Mouse (Mus musculus) urinary bladder, adult 18-20 months (tissue): ENCODE measurements around the gene Prpf40a.

Source experiments
- DNase-seq, 2 experiments: peaks; one replicate each; pipeline ENCODE4 v3.0.0; 2022; ENCODE audit warnings: low spot score in 2 of 2, mixed read lengths in 2 of 2

The Prpf40a gene

DNA sequence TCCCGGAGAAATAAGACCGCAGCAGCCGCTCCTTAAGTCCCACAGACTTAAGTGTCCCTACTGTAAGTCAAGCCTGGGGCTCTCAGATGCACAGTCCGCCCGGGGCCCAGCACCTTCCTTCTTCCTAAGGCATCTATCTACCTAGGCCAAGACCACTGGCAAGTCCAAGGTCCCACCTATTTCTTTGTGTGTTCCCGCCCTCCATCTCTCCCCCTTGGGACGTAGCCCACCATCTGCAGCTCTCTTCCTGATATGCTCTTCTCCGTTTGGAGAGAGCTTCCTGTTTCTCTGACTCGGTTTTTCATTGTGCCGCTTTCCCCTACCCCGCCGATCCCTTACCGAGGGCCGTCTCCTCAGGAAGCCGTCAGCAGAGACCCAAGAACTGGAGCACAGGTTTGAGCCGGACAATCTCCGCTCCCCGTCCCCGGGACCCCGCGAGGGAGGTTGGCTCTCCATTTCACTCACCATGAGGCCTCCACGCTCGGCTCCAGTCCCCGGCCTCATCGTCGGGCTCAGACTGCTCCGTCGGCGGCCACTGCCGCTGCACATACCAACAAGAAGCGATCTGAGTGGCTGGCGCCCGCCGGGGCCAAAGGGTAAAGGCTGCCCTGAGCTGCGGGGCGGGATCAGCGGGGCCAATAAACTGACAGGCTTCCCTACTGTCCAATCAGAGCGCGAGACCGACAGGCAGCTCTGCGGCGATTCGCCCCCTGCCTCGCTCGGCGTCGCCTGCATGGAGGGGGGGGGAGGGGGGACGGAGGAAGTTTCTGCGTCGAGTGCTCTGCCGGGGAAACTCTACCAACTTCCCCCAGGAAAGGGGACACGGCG, at the start of gene Prpf40a:
Gene Prpf40a (minus strand): TSS at position 601 of the 828 bp plus-strand sequence.
- DNase-seq: peak; percentile 99

DNA sequence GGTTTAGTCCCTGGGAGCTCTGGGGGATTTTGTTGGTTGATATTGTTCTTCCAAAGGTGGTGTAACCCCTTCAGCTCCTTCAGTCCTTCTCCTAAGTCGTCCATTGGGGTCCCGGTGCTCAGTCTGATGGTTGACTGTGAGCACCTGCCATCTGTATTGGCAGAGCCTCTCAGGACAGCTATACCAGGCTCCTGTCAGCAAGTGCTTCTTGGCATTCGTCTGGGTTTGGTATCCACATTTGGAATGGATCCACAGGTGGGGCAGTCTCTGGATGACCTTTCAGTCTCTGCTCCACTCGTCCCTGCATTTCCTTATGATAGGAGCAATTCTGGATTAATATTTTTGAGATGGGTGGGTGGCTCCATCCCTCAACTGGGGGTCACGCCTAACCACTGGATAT, 31.2 kb upstream of the Prpf40a start:
- no peak for DNase-seq

DNA sequence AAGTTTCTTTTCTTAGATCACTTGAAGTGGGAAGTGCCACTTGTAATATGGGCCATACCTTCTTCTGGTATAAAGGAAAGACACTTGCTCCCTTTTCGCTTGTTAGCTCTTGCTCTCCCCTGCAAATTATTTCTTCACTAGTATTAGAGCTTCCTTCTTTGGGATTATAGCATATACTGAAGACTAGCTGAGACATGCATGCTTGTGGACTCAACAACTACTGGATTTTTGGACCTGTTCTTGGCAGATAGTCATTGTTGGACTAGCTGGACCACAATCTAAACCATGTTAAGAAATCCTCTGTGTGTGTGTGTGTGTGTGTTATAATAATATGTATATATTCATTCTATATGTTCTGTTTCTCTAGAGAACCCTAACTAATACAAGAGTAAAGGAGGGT, 22.4 kb upstream of the Prpf40a start:
- DNase-seq: no peak

DNA sequence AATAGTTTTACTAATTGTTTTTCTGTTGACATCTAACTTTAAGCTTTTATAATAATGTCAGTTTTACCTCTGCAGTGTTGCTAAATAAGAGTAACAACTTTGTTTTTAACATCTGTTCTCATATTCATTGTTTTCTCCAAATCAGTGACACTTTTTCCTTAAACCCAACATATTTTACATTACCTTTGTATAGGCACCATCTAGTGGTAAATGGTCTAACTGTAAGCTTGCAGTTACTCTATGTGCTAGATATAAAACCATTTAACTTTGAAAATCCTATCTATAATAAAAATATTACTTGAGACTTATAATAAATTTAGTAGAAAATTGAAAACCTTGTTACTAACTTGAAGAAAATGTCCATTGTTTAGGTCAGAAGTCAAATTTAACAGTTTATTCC, 15.7 kb upstream of the Prpf40a start:
- no peak for DNase-seq

DNA sequence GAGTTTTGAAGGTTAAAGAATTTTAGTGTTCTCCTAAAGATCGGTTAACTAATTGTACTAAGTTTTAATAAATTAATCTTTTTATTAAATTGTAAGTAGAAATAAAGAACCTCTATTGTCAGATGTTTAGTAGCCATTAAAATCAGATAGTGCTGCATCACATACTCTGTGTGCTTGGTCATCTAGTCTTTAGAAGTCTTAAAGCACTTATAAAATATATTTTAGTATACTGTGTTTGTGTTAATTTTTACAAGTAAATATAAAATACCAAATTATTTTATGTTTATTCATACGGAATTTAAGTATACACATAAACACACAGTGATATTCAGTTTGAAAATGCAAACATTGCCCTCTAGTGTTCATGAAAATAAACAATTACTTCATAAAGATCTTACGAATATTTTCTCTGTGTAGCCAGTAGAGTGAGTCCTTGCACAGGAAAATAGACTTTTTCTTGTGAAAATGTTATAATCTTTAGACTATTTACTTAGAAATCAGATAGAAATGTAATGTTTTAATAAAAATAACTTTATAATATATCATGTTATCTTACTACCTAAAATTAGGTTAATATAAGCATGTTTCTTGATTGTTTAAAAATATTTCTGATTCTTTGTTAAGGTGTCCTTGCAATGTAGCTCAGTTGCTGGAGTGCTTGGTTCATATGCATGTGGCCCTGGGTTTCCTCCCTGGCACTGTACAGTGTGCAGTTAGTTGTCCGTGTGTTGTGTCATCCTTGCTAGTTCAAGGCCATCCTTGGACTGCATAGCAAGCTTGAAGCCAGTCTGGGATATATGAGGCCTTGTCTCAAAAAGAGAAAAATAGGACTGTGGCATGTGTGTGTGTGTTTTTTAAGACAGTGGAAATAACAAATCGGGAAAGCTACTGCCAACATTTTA, 13.5 kb upstream of the Prpf40a start:
- no peak for DNase-seq

DNA sequence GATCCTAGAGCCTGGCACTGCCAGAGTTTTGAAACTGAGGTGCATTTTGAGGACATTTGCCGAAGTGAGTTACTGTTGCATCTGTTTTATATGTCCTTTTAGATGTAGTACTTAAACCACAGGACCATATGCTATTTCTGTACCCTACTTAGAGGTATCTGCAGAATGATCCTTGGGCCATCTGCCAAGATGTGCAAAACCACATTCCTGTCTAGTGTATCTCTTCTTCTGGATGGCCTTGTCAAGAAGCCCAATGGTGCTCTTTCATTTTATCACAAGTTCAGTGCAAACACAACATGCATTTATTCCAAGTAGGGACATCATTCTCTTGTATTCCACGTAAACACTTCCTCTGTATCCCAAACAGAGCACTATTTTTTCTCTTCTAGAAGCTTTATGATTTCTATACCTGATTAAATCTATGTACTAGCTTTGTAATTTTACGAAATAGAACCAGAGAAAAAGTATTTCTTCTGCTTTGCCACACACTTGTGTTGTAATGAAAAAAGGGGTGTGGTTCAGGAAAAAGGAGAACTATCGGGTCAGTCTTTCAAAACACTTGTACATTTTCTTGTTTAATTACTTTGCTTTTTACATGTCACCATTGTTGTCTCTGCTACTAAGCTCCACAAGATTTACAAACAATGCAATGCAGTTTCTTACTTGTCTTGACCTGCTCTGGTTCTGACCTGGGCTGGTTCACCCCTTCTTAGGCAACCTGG, 9.2 kb upstream of the Prpf40a start:
- DNase-seq: no peak

DNA sequence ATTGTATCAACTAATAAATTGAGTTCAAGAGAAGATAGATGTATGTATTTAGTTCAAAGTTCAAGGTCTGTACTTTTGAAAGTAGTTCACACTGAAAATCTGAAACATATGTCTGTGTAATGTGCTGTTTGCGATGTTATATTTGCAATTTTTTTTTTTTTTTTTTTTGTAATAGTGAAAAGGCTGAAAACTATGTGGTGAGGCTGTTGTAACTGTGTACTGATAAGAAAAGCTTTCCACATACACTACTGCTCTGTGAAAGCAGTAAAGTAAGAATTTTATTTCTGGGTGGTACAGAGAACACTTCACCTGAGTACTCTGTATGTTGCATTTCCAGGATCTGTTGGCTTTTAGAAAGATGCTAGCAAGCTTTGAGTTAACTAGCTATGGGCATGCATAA, 8.1 kb upstream of the Prpf40a start:
- no peak for DNase-seq

DNA sequence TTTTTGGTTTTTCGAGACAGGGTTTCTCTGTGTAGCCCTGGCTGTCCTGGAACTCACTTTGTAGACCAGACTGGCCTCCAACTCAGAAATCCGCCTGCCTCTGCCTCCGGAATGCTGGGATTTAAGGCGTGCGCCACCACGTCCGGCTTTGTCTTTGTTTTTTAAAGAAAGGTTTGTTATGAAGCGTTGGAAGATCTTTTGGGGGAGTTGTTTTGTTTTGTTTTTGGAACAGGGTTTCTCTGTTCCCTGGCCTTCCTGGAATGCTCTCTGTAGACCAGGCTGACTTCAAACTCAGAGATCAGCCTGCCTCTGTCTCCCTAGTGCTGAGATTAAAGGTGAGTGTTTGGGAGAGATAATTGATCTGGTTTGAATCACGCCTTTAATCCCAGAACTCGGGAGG, 5.3 kb upstream of the Prpf40a start:
- DNase-seq: no peak

DNA sequence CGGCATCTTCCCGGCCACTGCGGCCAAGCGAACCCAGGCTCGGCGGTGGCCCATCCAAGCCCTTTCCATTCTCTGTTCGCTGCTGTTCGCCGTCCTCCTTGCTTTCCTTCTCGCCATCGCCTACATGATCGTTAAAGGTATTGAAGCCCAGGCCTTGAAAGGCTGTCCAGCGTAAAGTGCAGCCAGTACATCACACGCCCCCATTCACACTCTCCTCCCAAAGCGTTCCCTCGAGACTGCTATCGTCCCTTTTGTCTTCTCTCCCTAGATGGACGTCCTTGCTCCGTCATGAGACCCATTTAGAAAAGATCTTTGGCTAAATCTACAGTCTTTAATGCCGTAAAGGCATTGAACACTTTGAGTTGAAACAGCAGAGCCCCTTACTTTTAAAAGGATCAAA, 1.3 kb upstream of the Prpf40a start:
- no peak for DNase-seq

DNA sequence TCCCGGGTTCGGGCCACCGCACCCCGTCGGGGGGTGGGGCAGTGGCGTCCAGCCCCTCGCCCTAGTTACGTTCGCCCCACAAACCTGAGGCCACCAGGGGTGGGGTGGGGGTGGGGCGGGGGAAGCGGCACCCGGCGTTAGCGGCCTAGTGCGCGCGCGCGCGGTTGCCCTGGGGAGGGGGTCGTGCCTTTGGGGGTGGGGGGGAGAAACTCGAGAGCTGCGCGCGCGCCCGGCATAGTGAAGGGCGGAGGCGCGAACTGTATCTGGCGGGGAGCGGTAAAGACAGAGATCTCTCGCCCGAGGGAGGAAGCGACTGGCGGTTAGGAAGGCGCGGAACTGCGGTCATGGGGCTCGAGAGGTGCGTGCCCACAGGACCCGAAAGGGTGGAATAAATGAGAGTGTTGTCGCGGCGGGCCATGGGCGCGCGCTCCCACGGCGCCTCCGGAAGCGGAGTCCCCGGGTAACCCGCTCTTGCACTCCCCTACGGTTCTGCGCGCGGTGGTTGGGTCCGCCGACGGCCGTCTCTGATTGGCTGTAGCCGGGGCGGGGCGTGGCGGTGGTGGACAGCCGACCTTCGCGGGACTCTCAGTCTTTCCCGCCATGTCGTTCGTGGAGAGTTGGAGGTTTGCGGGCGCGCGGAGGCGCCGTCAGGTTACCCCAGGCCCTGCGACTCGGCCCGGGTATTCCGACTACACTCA, 588 bp upstream of the Prpf40a start, which contains the start of gene Arl6ip6:
Gene Arl6ip6 (plus strand): TSS at position 204 of the 698 bp plus-strand sequence.
- DNase-seq: peak; percentile 97 to 99

DNA sequence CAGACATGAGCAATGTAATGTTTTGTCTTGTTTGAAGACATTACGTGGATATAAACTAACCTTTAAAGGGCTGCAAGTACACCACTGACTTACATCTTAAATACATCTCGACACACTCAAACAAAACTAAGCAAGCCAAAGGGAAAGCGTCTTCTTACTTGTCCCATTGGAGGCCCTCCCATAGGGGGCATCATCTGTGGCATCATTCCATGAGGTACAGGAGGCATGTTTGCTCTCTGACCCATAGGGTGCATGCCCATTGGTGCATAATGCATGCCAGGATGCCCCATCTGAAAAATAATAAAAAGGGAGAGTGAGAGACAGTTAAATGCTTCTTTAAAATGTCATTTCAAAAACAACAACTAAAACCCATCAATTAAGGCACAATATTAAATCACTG, 1.3 kb downstream of the Prpf40a start:
- DNase-seq: no peak

DNA sequence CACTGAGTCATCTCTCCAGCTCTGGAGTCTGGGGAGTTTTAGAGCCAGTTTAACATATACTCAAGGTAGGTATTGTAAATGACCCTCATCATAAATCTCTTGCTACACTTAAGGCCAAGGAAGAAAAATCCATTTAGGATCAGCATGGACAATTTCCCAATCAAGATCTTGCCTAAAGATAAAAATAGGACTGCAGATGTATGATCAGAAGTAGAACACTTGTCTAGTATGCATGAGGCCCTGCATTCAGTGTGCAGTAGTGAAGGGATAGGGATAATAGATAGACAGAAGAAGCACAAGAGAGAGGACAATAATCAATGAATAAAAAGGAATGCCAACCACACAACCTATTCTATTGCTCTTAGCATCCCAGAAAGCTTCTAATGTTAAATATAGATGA, 11.2 kb downstream of the Prpf40a start:
- no peak for DNase-seq

DNA sequence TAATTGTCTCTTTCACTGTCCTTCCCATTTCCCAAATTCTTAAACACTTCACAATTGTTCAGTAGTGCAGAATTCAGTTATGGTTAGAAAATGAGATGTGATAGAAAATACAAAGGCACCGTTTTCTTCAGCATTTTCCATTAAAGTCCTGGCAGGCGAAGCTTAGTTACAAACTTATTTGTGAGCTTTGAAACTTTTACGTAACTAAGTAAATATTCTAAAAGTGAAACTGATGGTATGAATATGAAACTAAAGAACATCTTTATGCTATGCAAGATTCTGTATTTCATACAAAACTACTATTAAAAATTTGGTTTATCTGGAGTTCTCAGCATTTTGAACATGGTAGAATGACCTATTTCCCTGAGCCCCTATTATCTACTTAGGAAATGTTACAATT, 12.1 kb downstream of the Prpf40a start:
- DNase-seq: no peak

DNA sequence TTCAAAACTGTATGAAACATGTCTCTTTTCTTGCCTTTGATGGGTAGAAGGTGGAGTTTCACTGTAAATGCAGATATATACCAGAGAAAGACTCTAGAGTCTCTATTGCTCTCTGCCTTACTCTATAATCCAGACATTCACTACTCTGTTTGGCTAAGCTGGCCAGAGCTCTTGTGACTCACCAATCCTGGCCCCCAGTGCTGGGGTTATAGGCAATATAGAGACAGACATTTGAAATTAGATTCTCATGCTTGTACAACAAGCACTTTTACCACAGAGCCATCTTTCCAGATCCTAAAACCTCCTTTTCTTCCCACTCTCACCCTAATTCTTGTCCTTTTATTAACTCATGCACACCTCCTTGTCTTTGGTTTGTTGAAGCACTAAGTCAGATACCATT, 17.1 kb downstream of the Prpf40a start:
- DNase-seq: no peak

DNA sequence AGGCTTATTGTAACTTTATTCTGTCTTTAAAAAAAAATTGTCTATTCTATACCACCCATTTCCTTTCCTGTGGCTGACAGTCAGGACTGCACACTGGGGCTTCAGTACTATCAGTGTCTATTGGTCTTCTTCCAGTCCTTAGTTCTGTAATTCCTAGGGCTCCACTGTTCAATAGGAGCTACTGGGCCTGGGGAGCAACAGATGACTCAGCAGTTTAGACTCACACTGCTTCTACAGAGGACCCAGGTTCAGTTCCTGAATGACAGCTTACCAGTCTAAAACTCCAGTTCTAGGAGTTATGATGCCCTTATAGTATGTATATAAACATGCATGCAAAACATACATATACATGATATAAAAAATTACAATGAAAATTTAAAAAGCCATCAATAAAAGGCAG, 44.2 kb downstream of the Prpf40a start:
- DNase-seq: no peak

DNA sequence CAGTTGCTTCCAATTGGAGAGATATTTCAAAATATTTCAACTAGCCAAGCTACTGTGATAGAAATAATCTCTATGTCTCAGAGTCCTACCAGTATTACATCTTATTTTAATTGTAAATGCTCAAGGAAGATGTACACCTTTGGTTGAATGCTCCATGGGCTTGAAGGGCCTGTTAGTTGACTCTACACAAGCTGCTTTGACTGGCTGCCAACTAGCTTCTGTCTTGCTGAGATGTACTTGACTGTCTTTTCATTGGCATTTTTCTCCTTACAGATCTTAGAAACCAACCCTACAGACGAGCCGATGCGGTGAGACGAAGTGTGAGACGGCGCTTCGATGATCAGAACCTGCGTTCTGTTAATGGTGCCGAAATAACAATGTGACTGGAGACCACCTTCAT, 59.5 kb downstream of the Prpf40a start:
- no peak for DNase-seq

DNA sequence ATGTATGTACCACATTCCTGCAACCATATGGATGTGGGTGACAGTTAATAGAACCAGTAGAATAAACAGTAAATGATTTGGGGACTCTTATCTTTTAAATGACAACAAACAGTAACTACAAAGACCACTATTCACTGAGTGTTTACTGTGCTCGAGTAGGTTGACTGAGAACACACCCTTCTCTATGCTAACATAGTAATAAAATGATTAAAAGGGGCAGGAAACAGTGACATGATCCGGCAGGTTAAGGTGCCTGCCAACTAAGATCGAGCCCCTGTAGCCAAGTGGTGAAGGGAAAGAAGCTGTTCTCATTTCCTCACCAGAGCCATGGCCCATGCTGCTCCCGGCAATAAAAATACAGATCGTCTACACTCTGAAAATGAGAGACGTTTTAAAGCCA, 62.0 kb downstream of the Prpf40a start:
- DNase-seq: no peak

DNA sequence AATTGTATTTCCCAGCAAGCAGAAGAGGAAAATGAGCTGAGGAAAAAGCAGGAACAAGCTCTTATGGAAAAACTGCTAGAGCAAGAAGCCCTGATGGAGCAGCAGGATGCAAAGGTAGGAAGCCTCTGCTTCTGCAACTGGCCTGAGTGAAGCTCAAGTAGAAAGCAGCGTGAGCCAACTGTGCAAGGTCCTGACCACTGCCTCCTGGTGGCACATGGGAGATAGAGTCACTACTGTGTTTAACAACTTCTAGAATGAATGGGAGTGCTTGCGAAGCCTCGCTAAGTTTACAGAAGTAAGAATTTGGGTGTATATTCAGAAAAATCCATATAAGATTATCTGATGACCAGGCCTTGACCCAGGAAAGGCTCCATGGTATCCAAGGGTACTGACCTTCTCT, 65.1 kb downstream of the Prpf40a start:
- DNase-seq: no peak

DNA sequence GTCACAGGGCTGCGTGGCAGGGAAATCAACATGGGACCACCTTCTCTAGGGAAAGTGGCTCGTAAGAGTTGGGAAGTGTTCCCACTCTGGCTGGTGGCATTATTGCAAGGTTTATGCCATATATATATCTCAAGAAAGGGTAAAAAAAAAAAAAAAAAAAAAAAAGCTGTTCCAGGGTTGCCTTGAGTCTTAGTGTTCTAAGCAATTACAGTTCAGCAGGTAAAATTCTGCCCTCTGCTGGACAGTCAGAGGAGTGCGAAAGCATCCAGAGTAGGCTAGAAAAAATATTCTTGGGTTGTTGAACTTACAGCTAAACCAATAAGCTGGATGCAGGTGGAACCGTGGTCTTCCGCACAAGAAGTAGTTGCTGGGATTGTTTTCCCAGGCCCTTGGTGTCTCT, 69.3 kb downstream of the Prpf40a start:
- no peak for DNase-seq

DNA sequence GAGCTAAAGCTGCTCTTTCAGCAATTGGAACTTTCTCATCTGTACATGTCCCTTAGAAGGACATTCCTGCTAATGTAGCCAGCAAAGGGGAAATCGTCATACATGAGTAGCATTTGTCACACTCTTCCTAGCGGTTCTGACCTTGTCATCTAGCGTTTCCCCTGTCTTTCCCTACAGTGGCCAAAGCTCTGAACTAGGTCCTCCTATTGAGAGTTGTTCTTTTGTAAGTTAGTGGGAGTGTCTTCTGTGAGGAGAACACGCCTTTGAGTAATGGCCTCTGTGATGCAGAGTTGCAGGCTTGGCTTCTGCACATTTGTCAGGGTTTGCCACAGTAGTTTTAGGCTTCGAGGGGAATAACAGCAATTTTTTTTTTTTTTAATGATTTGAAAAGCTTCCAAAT, 82.5 kb downstream of the Prpf40a start:
- DNase-seq: no peak

DNA sequence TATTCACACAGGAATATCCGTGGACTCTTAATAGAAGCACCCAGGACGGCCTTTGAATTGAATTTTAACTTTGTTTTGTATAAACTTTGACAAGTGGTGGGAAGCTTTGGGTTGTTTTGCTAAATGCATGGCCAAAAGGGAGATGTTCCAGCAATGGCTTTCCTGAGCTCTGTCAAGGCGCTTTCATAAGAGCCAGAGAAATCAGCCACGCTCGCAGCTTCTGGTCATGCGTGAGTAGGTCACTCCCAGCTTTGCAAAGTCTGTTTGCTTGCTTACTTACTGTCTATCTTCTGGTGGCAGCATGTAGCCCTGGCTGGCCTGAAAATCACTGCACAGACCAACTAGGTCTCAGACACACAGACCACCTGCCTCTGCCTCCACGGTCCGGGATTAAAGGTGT, 84.6 kb downstream of the Prpf40a start:
- no peak for DNase-seq

DNA sequence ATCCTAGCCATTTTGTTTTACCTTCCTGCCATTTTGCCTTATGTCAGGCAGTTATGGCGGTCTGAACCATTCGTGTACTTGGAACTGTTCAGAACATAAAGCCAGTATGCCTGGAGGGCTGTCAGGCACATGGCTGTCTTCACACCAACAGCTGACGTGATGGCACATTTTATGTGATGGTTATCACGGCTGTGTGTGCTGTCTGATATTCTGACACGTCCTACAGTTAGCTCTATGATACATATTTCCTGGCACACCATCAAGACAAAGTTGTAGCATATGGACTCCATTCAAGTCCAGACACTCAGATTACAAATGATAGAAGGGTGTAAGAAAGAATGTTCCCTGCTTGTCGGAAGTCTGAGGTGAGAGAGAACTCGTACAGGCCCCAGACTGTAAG, 85.0 kb downstream of the Prpf40a start:
- no peak for DNase-seq
